Mouse (Mus musculus) thymus, adult 2 months (tissue): ENCODE data around the gene Atp1b1. TPM values are rescaled to one million over a fixed set of nuclear protein-coding genes. Genes with fewer than 3 reads are reported as not detected.

ENCODE experiments used
- DNase-seq: peaks from one replicate; pipeline ENCODE4 v3.0.0; 2021
- H3K27ac ChIP-seq: fragments of 200-500 bp; 2 replicates; pipeline ENCODE4 v1.5.1; 2012; ENCODE audit warnings: low read length, control low read depth; ENCODE audit not compliant: control insufficient read depth, insufficient read depth
- H3K27me3 ChIP-seq: fragments of 200-500 bp; 2 replicates; pipeline ENCODE4 v1.6.1; 2012; ENCODE audit warnings: mild to moderate bottlenecking, low read length, moderate library complexity, mixed read lengths; ENCODE audit not compliant: control insufficient read depth, insufficient read depth
- H3K36me3 ChIP-seq: fragments of 200-500 bp; 2 replicates; pipeline ENCODE4 v1.6.1; 2012; ENCODE audit warnings: mild to moderate bottlenecking, low read length, moderate library complexity; ENCODE audit not compliant: control insufficient read depth, insufficient read depth
- H3K4me1 ChIP-seq: fragments of 200-500 bp; replicated peaks from 2 replicates; pipeline ENCODE4 v1.6.1; 2012; ENCODE audit warnings: low read length; ENCODE audit not compliant: control insufficient read depth, insufficient read depth
- H3K4me3 ChIP-seq: fragments of 200-500 bp; 2 replicates; pipeline ENCODE4 v1.5.1; 2012; ENCODE audit warnings: mild to moderate bottlenecking, low read length, control low read depth, moderate library complexity; ENCODE audit not compliant: control insufficient read depth, insufficient read depth
- CTCF ChIP-seq: fragments of 200-500 bp; IDR thresholded peaks from 2 replicates; pipeline ENCODE4 v1.5.1; 2012; ENCODE audit warnings: mild to moderate bottlenecking, control low read depth, low read length, moderate library complexity, borderline replicate concordance; ENCODE audit not compliant: control insufficient read depth, poor library complexity, insufficient read depth; ENCODE audit errors: extremely low read depth
- POLR2A ChIP-seq: fragments of 200-500 bp; IDR thresholded peaks from 2 replicates; pipeline ENCODE4 v1.6.1; 2012; ENCODE audit warnings: mild to moderate bottlenecking, low read length, control low read depth, moderate library complexity; ENCODE audit not compliant: control insufficient read depth, poor library complexity, insufficient read depth; ENCODE audit errors: extremely low read depth
- WGBS: fragments of 180-500 bp; shearing (Covaris S2); methylation state at CpG from one replicate; pipeline ENCODE4 v1.1.7; 2018; 5-methylcytosine and 5-hydroxymethylcytosine counted together
- polyA plus RNA-seq: library from polyadenylated mRNA; depleted of rRNA; stranded (reverse); fragments of >200 nt; gene quantifications from 2 replicates; pipeline ENCODE4 v1.2.3, GENCODE M21; 2012

Gene Atp1b1
- polyA plus RNA-seq, 1 experiment = 56.5 TPM

DNA sequence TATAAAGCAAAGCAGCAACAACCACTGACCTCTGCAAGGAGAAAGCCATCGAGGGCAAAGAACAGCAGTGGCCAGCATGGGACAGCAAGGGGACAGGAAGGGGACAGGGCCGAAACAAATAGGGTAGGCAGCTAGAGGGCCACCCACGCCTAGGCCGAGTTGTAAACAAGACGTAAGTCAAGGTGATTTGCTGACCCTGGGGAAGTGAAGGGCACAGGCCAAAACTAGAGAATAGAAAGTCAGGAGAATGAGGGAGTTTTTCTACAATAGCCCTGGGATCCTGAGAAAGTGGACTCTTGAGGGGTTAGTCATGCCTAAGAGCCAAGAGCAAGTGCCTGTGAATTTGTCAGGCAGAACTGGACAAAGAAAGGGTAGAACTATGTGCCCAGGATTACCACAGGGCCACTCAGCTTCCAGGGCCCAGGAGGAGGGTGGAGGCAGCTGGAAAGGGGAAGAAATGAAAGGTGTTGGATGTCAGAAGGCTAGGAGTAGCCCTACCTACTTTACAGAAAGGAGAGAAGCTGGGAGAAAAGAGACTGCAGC is 12.5 kb downstream of the Atp1b1 start:
- Histone ChIP-seq H3K27ac (no peak overlapping the region), H3K27me3 (no peaks in the 10 kb centered on the region), H3K36me3 (peaks cover 21% of the 10 kb centered on the region), H3K4me1 (peaks cover 7% of the 10 kb centered on the region), H3K4me3 (no peak overlapping the region)
- TF ChIP-seq CTCF (no peak), POLR2A (no peak)
- DNase-seq = no peak
- WGBS = 98% methylated on average over 5 of the region's 5 CpGs

DNA sequence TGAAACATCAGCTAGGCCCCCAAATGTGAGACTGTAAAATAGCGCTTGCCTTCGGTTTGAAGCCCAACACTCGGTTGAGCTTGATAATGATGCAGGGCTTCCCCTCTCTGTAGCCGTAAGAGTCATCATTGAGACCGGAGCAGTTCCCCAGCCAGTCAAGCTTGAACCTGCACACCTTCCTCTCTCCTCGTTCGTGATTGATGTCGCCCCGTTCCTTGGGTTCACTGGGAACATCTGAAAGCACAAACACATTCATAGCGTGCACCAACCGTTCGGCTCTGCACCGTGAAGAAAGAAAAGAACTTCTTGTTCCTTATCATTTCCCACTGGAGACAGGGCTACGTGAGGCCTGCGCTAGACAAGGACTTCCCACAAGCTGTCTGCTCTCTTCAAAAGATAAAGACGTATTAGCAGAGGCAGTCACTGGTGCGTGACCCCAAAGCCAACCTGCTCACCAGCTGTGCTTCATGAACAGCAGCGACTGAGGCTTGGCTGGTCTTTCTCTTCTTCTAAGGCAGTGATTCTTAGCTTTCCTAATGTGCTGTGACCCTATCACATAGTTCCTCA is 16.7 kb downstream of the Atp1b1 start:
- TF ChIP-seq CTCF = no peak
- TF ChIP-seq POLR2A = no peak
- Histone ChIP-seq H3K4me3 (no peak overlapping the region), H3K27me3 (no peaks in the 10 kb centered on the region), H3K36me3 (peaks cover 45% of the 10 kb centered on the region), H3K27ac (no peak overlapping the region), H3K4me1 (no peaks in the 10 kb centered on the region)
- 90% methylated on average over 18 of the region's 18 CpGs for WGBS
- no peak for DNase-seq

DNA sequence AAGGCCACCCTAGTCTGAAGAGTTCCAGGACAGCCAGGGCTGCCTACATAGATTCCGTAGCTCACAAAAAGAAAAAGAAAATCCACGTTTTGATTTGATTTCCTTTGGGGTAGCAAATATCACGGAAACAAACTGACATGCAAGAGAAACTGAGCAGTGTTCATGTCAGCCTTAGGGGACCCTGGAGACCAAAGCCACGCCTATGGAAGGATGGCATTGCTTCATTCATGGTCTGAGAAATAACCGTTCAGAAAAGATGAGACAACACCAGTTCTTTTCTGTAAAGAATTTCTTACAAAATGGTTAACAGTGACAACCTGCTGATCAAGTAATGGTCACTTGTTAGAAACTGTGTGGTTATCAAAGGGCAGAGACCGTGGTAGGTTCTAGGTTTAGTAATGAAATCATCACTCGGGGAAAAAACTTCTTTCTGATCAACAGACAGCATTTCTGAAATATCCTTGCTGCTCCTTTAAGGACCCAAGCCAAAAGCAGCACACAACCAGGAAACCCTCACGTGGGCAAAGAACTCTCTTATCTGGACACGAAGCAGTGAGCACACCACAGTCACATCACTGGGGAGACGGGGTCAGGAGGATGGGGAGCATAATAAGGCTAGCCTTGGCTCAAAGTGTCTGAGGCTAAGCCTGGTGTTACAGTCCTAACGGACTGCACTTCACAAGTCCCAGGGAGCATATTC is 17.3 kb downstream of the Atp1b1 start:
- no peak for DNase-seq
- WGBS = 73% methylated on average over 11 of the region's 11 CpGs
- H3K27ac ChIP-seq = no peak overlapping the region
- TF ChIP-seq CTCF (no peak), POLR2A (no peak)
- H3K4me1 ChIP-seq = no peaks in the 10 kb centered on the region
- peaks cover 50% of the 10 kb centered on the region for H3K36me3 ChIP-seq
- no peak overlapping the region for H3K4me3 ChIP-seq
- no peaks in the 10 kb centered on the region for H3K27me3 ChIP-seq

DNA sequence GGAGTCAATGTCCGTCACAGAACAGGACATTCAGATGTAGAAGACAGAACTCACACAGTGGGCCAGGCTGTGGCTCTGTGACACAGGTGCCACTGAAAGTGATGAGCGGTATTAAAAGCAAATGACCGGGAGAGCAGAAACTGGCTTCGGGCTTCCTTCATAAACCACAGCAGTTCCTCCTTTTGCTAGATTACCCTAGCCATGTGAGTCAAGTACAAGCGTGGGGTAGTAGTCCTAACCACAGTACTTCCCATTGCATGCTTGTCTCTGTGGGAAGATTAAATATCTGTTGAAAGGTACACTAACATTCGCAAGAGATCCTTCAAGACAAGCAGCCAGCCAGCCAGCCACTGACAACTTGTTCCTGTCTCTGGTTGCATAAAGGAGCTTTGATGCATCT is 17.9 kb downstream of the Atp1b1 start:
- 45% methylated on average over 6 of the region's 6 CpGs for WGBS
- Histone ChIP-seq H3K4me1 (no peaks in the 10 kb centered on the region), H3K27me3 (no peaks in the 10 kb centered on the region), H3K4me3 (no peak overlapping the region), H3K36me3 (peaks cover 52% of the 10 kb centered on the region), H3K27ac (no peak overlapping the region)
- no peak for DNase-seq
- TF ChIP-seq CTCF (no peak), POLR2A (no peak)

DNA sequence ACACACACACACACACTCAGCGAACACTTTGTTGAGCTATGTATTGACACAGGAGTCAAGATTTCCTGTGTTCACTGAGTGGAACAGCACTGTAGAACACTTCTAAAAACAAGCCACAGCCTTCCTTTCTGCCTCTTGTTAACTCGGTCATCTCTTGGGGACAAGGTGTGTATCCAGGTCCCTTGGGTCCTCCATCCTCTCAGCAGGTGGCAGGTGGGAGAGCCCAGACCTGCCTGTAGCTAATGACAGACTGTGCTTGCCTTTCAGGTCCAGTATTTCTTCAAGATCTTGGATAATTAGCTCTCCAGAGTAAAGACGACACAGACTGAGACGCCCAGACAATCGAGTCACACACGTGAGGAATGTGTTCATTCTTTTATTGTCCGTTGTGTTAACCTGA is 21.4 kb downstream of the Atp1b1 start:
- no peak for DNase-seq
- no peak overlapping the region for H3K27ac ChIP-seq
- H3K4me1 ChIP-seq = no peaks in the 10 kb centered on the region
- WGBS = 97% methylated on average over 7 of the region's 7 CpGs
- peaks cover 42% of the 10 kb centered on the region for H3K36me3 ChIP-seq
- no peaks in the 10 kb centered on the region for H3K27me3 ChIP-seq
- TF ChIP-seq POLR2A (no peak), CTCF (no peak)
- no peak overlapping the region for H3K4me3 ChIP-seq

DNA sequence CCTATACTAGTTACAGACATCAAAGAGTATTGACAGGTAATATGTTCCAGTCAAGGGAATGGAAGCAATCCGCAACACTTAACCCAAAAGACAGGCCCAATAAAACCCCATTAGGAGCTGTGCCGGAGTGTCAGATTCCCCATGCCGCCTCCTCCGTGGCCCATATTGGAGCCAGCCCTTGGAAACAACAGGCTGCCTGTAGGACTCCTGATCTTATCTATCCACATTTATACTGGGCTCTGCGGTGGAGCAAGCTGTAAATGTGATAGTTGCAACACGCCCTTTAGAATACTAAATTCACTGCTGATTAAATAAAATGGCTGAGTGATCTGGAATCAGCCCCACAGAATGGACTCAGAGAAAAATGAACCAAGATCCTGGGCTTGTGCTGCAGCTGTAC is 24.1 kb downstream of the Atp1b1 start:
- Histone ChIP-seq H3K27ac (no peak overlapping the region), H3K36me3 (peaks cover 33% of the 10 kb centered on the region), H3K4me3 (no peak overlapping the region), H3K4me1 (no peaks in the 10 kb centered on the region), H3K27me3 (no peaks in the 10 kb centered on the region)
- no peak for DNase-seq
- no peak for TF ChIP-seq POLR2A
- TF ChIP-seq CTCF = no peak
- WGBS = 95% methylated on average over 6 of the region's 6 CpGs
